Mouse (Mus musculus): ENCODE measurements around the gene Exoc2.

GRCm38 (mm10) chr13:30817436-30817835 lies 156.5 kb downstream of the Exoc2 start:
- TF ChIP-seq CHD2 (IDR thresholded peaks at IDR 0.05; ENCODE audit: low read depth, low read length), result no peak
- TF ChIP-seq HCFC1 (IDR thresholded peaks at IDR 0.05; ENCODE audit: borderline replicate concordance, insufficient read depth, low read length), result no peak
- TF ChIP-seq ZNF384 (IDR thresholded peaks at IDR 0.05; ENCODE audit: low read depth, low read length), result no peak

Measured in ES-E14 (cell line).